Mouse (Mus musculus) heart, adult 2 months (tissue): ENCODE measurements around the gene Slc25a10. TPM values are rescaled to one million over a fixed set of nuclear protein-coding genes. Genes with fewer than 3 reads are reported as not detected.

ENCODE experiments used
- DNase-seq, 2 experiments: peaks; one replicate each; pipeline ENCODE4 v3.0.0; 2021
- H3K27ac ChIP-seq: fragments of 200-600 bp; 2 replicates; pipeline ENCODE4 v1.8.1; 2022
- H3K27me3 ChIP-seq: fragments of 200-500 bp; 2 replicates; pipeline ENCODE4 v1.6.1; 2012; ENCODE audit warnings: mild to moderate bottlenecking, low read length, inconsistent platforms, mixed read lengths; ENCODE audit not compliant: control insufficient read depth, insufficient read depth
- H3K36me3 ChIP-seq: fragments of 200-500 bp; 2 replicates; pipeline ENCODE4 v1.6.1; 2012; ENCODE audit warnings: low read length, inconsistent platforms; ENCODE audit not compliant: control insufficient read depth, insufficient read depth
- H3K4me1 ChIP-seq: fragments of 200-500 bp; 2 replicates; pipeline ENCODE4 v1.6.1; 2011; ENCODE audit warnings: low read length; ENCODE audit not compliant: control insufficient read depth, insufficient read depth
- H3K4me3 ChIP-seq: fragments of 200-600 bp; 2 replicates; pipeline ENCODE4 v1.8.1; 2022
- H3K79me2 ChIP-seq: fragments of 200-500 bp; replicated peaks from 2 replicates; pipeline ENCODE4 v1.6.1; 2012; ENCODE audit warnings: mild to moderate bottlenecking, inconsistent platforms, low read length, moderate library complexity, mixed read lengths; ENCODE audit not compliant: control insufficient read depth, insufficient read depth
- H3K9ac ChIP-seq: fragments of 200-500 bp; 2 replicates; pipeline ENCODE4 v1.6.1; 2012; ENCODE audit warnings: low read depth, mild to moderate bottlenecking, control low read depth, inconsistent platforms, low read length, mixed read lengths
- CTCF ChIP-seq: fragments of 200-600 bp; IDR thresholded peaks from 2 replicates; pipeline ENCODE4 v1.8.1; 2022; ENCODE audit warnings: antibody characterized with exemption, mild to moderate bottlenecking, moderate library complexity
- EP300 ChIP-seq: fragments of 200-500 bp; IDR thresholded peaks from 2 replicates; pipeline ENCODE4 v1.6.1; 2011; ENCODE audit warnings: low read depth, low read length, control low read depth; ENCODE audit not compliant: insufficient read depth
- POLR2A ChIP-seq: fragments of 200-500 bp; IDR thresholded peaks from 2 replicates; pipeline ENCODE4 v1.6.1; 2011; ENCODE audit warnings: mild to moderate bottlenecking, low read depth, low read length, control low read depth; ENCODE audit not compliant: insufficient read depth
- WGBS: fragments of 180-500 bp; shearing (Covaris S2); methylation state at CpG from one replicate; pipeline ENCODE4 v1.1.7; 2018; 5-methylcytosine and 5-hydroxymethylcytosine counted together
- intact Hi-C: fragments of 180-260 bp; cut with DNase I; formaldehyde crosslinking; loops from one replicate; pipeline ENCODE4 v1.15.1; 2025
- polyA plus RNA-seq: library from polyadenylated mRNA; depleted of rRNA; stranded (reverse); fragments of >200 nt; gene quantifications from 2 replicates; pipeline ENCODE4 v1.2.3, GENCODE M21; 2012
- total RNA-seq, 2 experiments: library from RNA; stranded (reverse); gene quantifications; 2 replicates each; pipeline ENCODE4 v1.2.3; 2021

Gene Slc25a10
- total and polyA plus RNA-seq, 3 experiments = 14.1 to 40.9 (median 14.6) TPM

GRCm38 (mm10) chr11:120489054-120489761 is 2.4 kb upstream of the Slc25a10 start:
- Histone ChIP-seq H3K4me3 (no peak overlapping the region), H3K27ac (peak overlapping the region; percentile 50), H3K36me3 (no peaks in the 10 kb centered on the region), H3K27me3 (no peaks in the 10 kb centered on the region), H3K79me2 (peaks cover 3% of the 10 kb centered on the region), H3K4me1 (peaks cover 15% of the 10 kb centered on the region), H3K9ac (no peak overlapping the region)
- peak; percentile 54 to 69 for DNase-seq
- TF ChIP-seq CTCF = peak; percentile 97
- TF ChIP-seq POLR2A = peak; percentile 45; the same call in 1 of the 2 replicates
- TF ChIP-seq EP300 = peak; percentile 93; the same call in 1 of the 2 replicates
- 57% methylated on average over 4 of the region's 4 CpGs for WGBS
- intact Hi-C loops = loop anchor here (1.0 to 2.0 kb wide), 3 partner anchors 26 to 224 kb away; partner anchors contain the start of genes Cenpx and Lrrc45

GRCm38 (mm10) chr11:120490291-120491046 is 1.2 kb upstream of the Slc25a10 start:
- WGBS = 34% methylated on average over 4 of the region's 4 CpGs
- Histone ChIP-seq H3K4me3 (no peak overlapping the region), H3K27ac (no peak overlapping the region), H3K27me3 (no peaks in the 10 kb centered on the region), H3K9ac (no peak overlapping the region), H3K79me2 (no peaks in the 10 kb centered on the region), H3K36me3 (no peaks in the 10 kb centered on the region), H3K4me1 (peaks cover 15% of the 10 kb centered on the region)
- peak in 1 of 2 experiments; percentile 34 for DNase-seq
- no peak for TF ChIP-seq POLR2A
- no peak for TF ChIP-seq EP300
- TF ChIP-seq CTCF = no peak
- intact Hi-C loops = loop anchor here (5.0 kb wide), 1 partner anchor 287 kb away; no protein-coding TSS in a partner anchor

DNA sequence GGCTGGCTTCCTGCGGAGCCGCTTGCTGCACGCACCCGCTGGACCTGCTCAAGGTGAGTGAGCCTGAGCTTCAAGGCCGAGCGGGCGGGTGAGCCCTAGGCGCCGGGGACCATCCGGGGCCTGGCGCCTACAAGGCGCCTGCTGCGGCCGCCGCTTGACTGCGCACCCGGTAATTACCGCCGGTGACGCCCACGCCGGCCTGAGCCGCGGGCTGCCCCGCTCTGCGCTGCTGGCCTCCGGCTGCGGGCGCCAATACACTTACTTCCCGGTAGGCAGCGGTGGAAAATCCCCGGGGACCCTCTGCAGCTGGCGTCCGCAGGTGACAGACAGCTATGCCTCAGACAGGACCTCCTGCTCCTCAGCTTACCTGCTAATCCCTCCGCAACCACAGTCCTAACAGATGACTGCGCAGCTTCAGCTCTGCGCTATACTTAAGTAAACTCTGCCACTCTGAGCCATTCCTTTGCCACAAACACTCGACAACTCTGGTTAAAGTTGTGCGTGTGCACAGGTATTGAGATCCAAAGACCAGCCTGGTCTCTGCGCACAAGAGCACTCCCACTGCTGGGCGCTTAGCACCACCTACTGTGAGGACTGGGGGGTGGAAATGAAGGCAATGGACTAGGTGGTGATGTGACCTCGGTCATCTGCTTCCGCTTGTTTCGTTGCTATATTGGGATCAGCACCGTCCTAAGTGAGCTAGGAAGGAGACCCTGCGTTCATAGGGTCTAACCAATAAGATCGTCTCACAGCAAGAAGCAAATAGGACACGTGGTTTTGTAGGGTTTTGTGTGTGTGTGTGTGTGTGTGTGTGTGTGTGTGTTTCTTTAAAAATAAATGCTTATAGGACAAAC is 611 bp downstream of the Slc25a10 start:
- WGBS = under 1% methylated on average over 48 of the region's 48 CpGs
- DNase-seq = peak; percentile 50 to 57
- H3K4me3 ChIP-seq = peak overlapping the region; percentile 97
- H3K36me3 ChIP-seq = no peaks in the 10 kb centered on the region
- H3K27me3 ChIP-seq = no peaks in the 10 kb centered on the region
- intact Hi-C loops = loop anchor here (5.0 kb wide), 1 partner anchor 285 kb away; no protein-coding TSS in a partner anchor
- peak overlapping the region; percentile 89 for H3K9ac ChIP-seq
- H3K27ac ChIP-seq = peak overlapping the region; percentile 56
- TF ChIP-seq POLR2A = peak; percentile 33; the same call in 1 of the 2 replicates
- TF ChIP-seq CTCF = peak; percentile 48
- 0 out of 2 replicates have a peak, but pooled peaks have one; percentile 36 for TF ChIP-seq EP300
- H3K79me2 ChIP-seq = no peaks in the 10 kb centered on the region
- H3K4me1 ChIP-seq = peaks cover 14% of the 10 kb centered on the region

- Histone ChIP-seq H3K27ac (no peak overlapping the region), H3K27me3 (no peaks in the 10 kb centered on the region), H3K4me1 (peaks cover 14% of the 10 kb centered on the region), H3K9ac (no peak overlapping the region), H3K79me2 (no peaks in the 10 kb centered on the region), H3K4me3 (no peak overlapping the region), H3K36me3 (no peaks in the 10 kb centered on the region)
- WGBS = 29% methylated on average over 3 of the region's 3 CpGs
- intact Hi-C loops = loop anchor here (5.0 kb wide), 1 partner anchor 284 kb away; no protein-coding TSS in a partner anchor
- TF ChIP-seq CTCF (no peak), EP300 (no peak), POLR2A (no peak)
- DNase-seq = no peak
These were observed 1.2 kb downstream of the Slc25a10 start for GRCm38 (mm10) chr11:120492878-120493203.

DNA sequence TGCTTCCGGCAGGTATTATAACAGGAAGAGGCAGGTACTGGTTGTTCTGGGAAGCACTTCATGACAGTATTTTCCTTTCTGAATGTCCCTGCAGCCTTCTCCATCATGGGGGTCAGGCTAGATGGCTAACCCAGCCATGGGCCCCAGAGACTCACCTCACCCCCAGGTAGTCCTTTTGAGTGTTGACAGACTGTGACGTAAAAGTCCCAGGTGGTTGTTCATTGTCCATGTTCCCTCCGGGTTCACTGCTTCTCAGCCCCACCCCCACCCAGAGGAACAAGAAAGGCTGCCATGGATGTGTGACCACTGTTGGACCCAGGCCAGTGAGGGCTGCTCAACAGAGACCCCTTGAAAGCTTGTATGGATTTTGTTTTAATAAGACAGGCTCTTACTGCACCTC is 1.7 kb downstream of the Slc25a10 start:
- H3K27me3 ChIP-seq = no peaks in the 10 kb centered on the region
- WGBS = 68% methylated on average over 3 of the region's 3 CpGs
- no peaks in the 10 kb centered on the region for H3K36me3 ChIP-seq
- H3K4me1 ChIP-seq = peaks cover 14% of the 10 kb centered on the region
- H3K4me3 ChIP-seq = no peak overlapping the region
- no peak overlapping the region for H3K27ac ChIP-seq
- H3K9ac ChIP-seq = no peak overlapping the region
- no peaks in the 10 kb centered on the region for H3K79me2 ChIP-seq
- TF ChIP-seq EP300 (no peak), CTCF (no peak), POLR2A (no peak)
- no peak for DNase-seq
- intact Hi-C loops = loop anchor here (5.0 kb wide), 1 partner anchor 284 kb away; no protein-coding TSS in a partner anchor
